Mouse (Mus musculus) liver, embryonic 14.5 days (tissue): ENCODE results near the gene Otop3.

ENCODE experiments used
- CTCF ChIP-seq: IDR thresholded peaks from 2 replicates; pipeline ENCODE4 v1.5.1; 2016; ENCODE audit warnings: antibody characterized with exemption, low read depth, control low read depth
- EP300 ChIP-seq: IDR thresholded peaks from 2 replicates; pipeline ENCODE4 v1.6.1; 2016; ENCODE audit warnings: antibody characterized with exemption, low read depth

DNA sequence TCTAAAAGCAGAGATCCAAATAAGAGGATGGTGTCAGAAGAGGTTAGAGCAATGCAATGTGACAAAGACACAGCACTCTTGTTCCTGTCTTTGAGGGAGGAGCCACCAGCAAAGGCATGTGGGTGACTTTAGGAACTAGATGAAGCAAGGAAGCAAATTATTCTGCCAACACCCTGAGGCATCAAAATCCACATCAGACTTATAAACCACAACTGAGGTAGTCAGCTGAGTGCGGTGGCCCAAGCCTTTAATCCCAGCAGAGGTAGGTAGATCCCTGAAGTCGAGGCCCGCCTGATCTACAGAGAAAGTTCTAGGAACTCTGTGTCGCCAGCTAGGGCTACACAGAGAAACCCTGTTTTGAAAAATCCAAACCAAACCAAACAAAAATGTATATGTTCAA is 42.7 kb downstream of the Otop3 start:
- TF ChIP-seq CTCF (no peak), EP300 (no peak)
